Mouse (Mus musculus) hindbrain, embryonic 14.5 days (tissue): ENCODE measurements around the gene Srpr. TPM values are rescaled to one million over a fixed set of nuclear protein-coding genes. Genes with fewer than 3 reads are reported as not detected.

Experiments
- ATAC-seq: fragments of 200-750 bp; cut with Nextera tagmentation; 2 replicates; pipeline ENCODE4 v1.8.0; 2017; ENCODE audit warnings: moderate number of reproducible peaks, mild to moderate bottlenecking, moderate TSS enrichment, moderate library complexity; ENCODE audit not compliant: low FRiP score
- DNase-seq: peaks from one replicate; pipeline ENCODE4 v3.0.0-alpha.2; 2015; ENCODE audit warnings: low spot score
- H3K27ac ChIP-seq: fragments of 300-500 bp; sonication (generic); 2 replicates; pipeline ENCODE4 v1.5.1; 2014; ENCODE audit warnings: mild to moderate bottlenecking, moderate library complexity
- H3K27me3 ChIP-seq: fragments of 300-500 bp; sonication (generic); 2 replicates; pipeline ENCODE4 v1.6.1; 2014; ENCODE audit warnings: mild to moderate bottlenecking, low read length, mixed read lengths; ENCODE audit not compliant: control insufficient read depth, insufficient read depth
- H3K36me3 ChIP-seq: fragments of 300-500 bp; sonication (generic); replicated peaks from 2 replicates; pipeline ENCODE4 v1.6.1; 2014; ENCODE audit not compliant: control insufficient read depth, insufficient read depth
- H3K4me1 ChIP-seq: fragments of 300-500 bp; sonication (generic); replicated peaks from 2 replicates; pipeline ENCODE4 v1.6.1; 2014; ENCODE audit warnings: antibody characterized with exemption, low read length, mixed read lengths; ENCODE audit not compliant: control insufficient read depth, insufficient read depth
- H3K4me2 ChIP-seq: fragments of 300-500 bp; sonication (generic); replicated peaks from 2 replicates; pipeline ENCODE4 v1.6.1; 2014; ENCODE audit warnings: mild to moderate bottlenecking, moderate library complexity
- H3K4me3 ChIP-seq: fragments of 300-500 bp; sonication (generic); replicated peaks from 2 replicates; pipeline ENCODE4 v1.5.1; 2014; ENCODE audit warnings: mild to moderate bottlenecking, low read length
- H3K9ac ChIP-seq: fragments of 300-500 bp; sonication (generic); 2 replicates; pipeline ENCODE4 v1.6.1; 2014
- H3K9me3 ChIP-seq: fragments of 300-500 bp; sonication (generic); 2 replicates; pipeline ENCODE4 v1.6.1; 2016; ENCODE audit warnings: low read length; ENCODE audit not compliant: control insufficient read depth
- WGBS: fragments of 180-500 bp; shearing (Covaris S2); extraction: QIAGEN DNeasy Blood & Tissue Kit; methylation state at CpG from one replicate; pipeline ENCODE4 v1.1.7; 2014; 5-methylcytosine and 5-hydroxymethylcytosine counted together
- polyA plus RNA-seq: library from polyadenylated mRNA; unstranded; fragments of >200 nt; fragmentation: Nextera tagmentation; extraction: Ambion mirVana; gene quantifications from 2 replicates; pipeline ENCODE4 v1.2.1, GENCODE M21; 2014

Srpr gene
- polyA plus RNA-seq, 1 experiment from 2014 or later = 69.5 TPM

DNA sequence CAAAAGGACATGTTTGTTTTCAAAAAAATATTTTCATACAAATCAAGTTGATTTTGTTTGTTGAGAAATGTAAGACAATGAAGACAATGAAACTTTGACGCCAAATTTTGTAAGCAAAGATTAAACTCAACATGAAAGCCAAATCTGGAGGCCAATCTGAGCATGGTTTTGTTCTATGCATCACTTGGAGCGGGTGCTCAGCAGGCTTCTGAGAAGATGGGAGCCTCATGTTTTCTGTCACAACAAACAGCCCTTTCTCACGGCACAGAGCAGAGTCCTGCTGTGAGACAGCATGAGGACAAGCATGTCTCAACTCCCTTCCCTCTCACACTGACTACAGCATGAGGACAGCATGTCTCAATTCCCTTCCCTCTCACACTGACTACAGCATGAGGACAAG, 36.0 kb downstream of the Srpr start:
- DNase-seq = no peak
- Histone ChIP-seq H3K9ac (no peak overlapping the region), H3K9me3 (no peaks in the 10 kb centered on the region), H3K4me1 (no peaks in the 10 kb centered on the region), H3K36me3 (peaks cover 42% of the 10 kb centered on the region), H3K4me2 (no peak overlapping the region), H3K4me3 (no peak overlapping the region), H3K27me3 (no peaks in the 10 kb centered on the region), H3K27ac (no peak overlapping the region)
- 53% methylated on average over 3 of the region's 3 CpGs for WGBS
- no peak for ATAC-seq

- ATAC-seq = no peak
- H3K27ac ChIP-seq = no peak overlapping the region
- 90% methylated on average over 1 of the region's 1 CpGs for WGBS
Measured at GRCm38 (mm10) chr9:35238371-35238770, 38.4 kb downstream of the Srpr start.

DNA sequence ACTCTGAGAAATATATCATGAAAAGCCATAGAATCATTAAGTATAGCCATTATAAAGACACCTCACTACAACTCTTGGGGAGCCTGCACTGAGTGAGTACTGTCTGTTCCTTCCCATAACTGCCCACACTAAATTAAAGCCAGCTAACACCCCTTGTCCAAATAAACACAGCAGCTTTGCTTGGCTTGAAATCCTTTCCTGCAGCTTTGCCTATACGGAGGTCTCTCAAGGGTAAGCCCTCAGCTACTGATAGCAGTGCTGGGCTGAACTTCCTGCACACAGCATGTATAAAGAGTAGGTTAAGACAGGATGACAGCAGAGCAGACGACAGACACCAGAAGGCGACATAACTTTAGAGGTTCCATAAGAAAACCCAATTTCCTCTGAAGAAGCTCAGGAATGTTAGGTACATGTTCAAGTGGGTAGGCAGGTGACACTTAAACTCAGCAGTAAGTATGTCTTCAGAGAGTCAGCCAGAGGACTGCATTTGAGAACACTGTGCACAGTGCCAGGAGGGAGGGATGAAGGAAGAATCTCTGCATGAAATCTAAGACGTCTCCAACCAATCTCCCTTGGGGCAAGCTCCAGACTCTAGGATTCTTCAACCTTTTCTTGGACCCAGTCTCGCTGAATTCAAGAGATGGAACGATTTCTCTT, 39.1 kb downstream of the Srpr start:
- H3K9me3 ChIP-seq = no peaks in the 10 kb centered on the region
- peaks cover 23% of the 10 kb centered on the region for H3K36me3 ChIP-seq
- no peak overlapping the region for H3K4me2 ChIP-seq
- no peak overlapping the region for H3K27ac ChIP-seq
- DNase-seq (no peak), ATAC-seq (no peak)
- 85% methylated on average over 6 of the region's 6 CpGs for WGBS
- no peaks in the 10 kb centered on the region for H3K27me3 ChIP-seq
- H3K9ac ChIP-seq = no peak overlapping the region
- H3K4me1 ChIP-seq = no peaks in the 10 kb centered on the region
- no peak overlapping the region for H3K4me3 ChIP-seq

More at GRCm38 (mm10) chr9:35238371-35238770, 38.4 kb downstream of the Srpr start:
- Histone ChIP-seq H3K4me3 (no peak overlapping the region), H3K9me3 (no peaks in the 10 kb centered on the region), H3K4me1 (no peaks in the 10 kb centered on the region), H3K27me3 (no peaks in the 10 kb centered on the region), H3K9ac (no peak overlapping the region), H3K36me3 (peaks cover 23% of the 10 kb centered on the region), H3K4me2 (no peak overlapping the region)
- DNase-seq = no peak

DNA sequence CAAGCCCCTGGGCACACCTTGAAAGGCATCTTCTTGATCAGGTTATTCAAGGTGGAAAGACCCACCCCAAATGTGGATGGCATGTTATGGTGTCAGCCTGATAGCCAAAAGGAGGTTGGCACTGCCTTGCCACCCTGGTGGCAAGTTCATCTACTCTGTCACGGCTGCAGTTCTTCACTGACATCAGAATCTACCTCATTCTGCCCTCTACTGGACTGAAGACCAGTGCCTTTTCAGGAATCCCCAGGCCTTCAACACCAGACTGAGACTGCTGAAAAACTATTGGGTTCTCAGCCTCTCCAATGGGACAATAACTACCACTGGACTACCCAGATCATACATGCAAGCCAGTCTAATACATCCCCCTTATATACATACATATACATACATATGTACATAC, 39.8 kb downstream of the Srpr start:
- Histone ChIP-seq H3K4me3 (no peak overlapping the region), H3K27ac (no peak overlapping the region), H3K4me1 (no peaks in the 10 kb centered on the region), H3K36me3 (peaks cover 17% of the 10 kb centered on the region), H3K9me3 (no peaks in the 10 kb centered on the region), H3K9ac (no peak overlapping the region), H3K27me3 (no peaks in the 10 kb centered on the region), H3K4me2 (no peak overlapping the region)
- DNase-seq (no peak), ATAC-seq (no peak)
- 64% methylated on average over 1 of the region's 1 CpGs for WGBS

DNA sequence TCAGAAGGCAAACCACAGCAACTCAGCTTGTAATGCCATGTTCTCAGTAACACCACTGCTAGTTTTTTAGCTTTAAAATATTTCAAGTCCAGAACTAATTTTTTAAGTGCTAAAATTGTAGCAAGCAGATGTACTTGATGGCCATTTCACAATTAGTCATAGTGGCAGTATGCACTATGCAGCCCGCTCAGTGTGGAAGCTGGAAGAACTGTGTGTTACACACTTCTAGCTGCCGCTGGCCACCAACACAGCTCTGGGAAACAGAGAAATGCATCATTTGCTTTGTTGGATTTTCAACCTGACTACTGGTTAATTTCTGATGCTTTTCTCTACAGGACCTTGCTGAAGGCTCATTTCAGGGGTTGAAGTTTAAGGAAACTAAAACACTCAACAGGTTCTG, 47.4 kb downstream of the Srpr start:
- H3K4me1 ChIP-seq = no peaks in the 10 kb centered on the region
- DNase-seq (no peak), ATAC-seq (no peak)
- H3K36me3 ChIP-seq = 0 out of 2 replicates have a peak, but pooled peaks cover 10% of the 10 kb centered on the region
- 94% methylated on average over 2 of the region's 2 CpGs for WGBS
- H3K9ac ChIP-seq = no peak overlapping the region
- no peaks in the 10 kb centered on the region for H3K27me3 ChIP-seq
- no peak overlapping the region for H3K27ac ChIP-seq
- no peak overlapping the region for H3K4me3 ChIP-seq
- H3K9me3 ChIP-seq = no peaks in the 10 kb centered on the region
- H3K4me2 ChIP-seq = no peak overlapping the region

DNA sequence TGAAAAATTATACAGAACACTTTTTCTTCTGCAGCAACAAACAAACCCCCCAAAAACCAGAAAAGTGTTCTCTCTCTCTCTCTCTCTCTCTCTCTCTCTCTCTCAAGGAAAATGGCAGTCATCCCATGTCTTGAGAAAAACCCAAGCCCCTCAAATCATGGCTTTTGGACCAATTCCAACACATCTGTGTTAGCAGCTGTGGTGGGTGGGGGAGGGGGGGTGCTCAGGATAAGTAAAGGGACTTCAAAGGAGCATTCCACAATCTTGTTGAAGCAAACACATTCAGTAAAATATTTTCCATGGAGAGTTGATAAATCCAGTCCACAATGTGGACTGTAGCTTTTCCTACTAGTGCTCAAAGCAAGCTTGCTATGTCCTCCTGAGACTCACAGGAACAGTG, 49.5 kb downstream of the Srpr start:
- ATAC-seq (no peak), DNase-seq (no peak)
- Histone ChIP-seq H3K9ac (no peak overlapping the region), H3K9me3 (no peaks in the 10 kb centered on the region), H3K4me3 (no peak overlapping the region), H3K4me1 (no peaks in the 10 kb centered on the region), H3K4me2 (no peak overlapping the region), H3K27me3 (no peaks in the 10 kb centered on the region), H3K27ac (no peak overlapping the region), H3K36me3 (0 out of 2 replicates have a peak, but pooled peaks cover 4% of the 10 kb centered on the region)

DNA sequence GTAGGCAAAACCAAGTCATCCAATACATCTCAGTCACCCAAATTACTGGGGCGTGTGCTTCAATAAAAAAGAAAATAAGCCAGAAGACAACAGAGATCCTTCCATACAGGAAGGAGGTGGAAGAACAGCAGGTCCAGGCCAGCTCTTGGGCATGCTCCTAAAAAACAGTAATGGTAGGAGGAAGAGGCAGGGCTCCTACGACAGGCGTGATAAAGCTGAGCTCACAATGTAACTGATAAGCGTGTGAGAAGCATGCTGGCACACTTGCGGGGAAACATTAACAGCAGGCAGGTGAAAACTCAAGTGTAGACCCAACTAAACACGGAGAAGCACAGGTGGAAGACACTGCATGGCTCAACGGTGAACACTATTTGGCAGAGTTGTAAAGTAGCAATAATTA, 57.4 kb downstream of the Srpr start:
- no peaks in the 10 kb centered on the region for H3K4me1 ChIP-seq
- no peaks in the 10 kb centered on the region for H3K27me3 ChIP-seq
- DNase-seq (no peak), ATAC-seq (no peak)
- no peaks in the 10 kb centered on the region for H3K9me3 ChIP-seq
- no peak overlapping the region for H3K9ac ChIP-seq
- H3K27ac ChIP-seq = no peak overlapping the region
- peaks cover 9% of the 10 kb centered on the region; the same call in 1 of the 2 replicates for H3K36me3 ChIP-seq
- 97% methylated on average over 7 of the region's 7 CpGs for WGBS
- H3K4me2 ChIP-seq = no peak overlapping the region
- no peak overlapping the region for H3K4me3 ChIP-seq

GRCm38 (mm10) chr9:35262418-35262817, 62.4 kb downstream of the Srpr start:
- Histone ChIP-seq H3K27ac (no peak overlapping the region), H3K9ac (no peak overlapping the region), H3K4me3 (no peak overlapping the region), H3K4me1 (peaks cover 11% of the 10 kb centered on the region; the same call in 1 of the 2 replicates), H3K9me3 (no peaks in the 10 kb centered on the region), H3K36me3 (peaks cover 9% of the 10 kb centered on the region; the same call in 1 of the 2 replicates), H3K27me3 (no peaks in the 10 kb centered on the region), H3K4me2 (no peak overlapping the region)
- ATAC-seq (no peak), DNase-seq (no peak)
- 92% methylated on average over 4 of the region's 4 CpGs for WGBS

DNA sequence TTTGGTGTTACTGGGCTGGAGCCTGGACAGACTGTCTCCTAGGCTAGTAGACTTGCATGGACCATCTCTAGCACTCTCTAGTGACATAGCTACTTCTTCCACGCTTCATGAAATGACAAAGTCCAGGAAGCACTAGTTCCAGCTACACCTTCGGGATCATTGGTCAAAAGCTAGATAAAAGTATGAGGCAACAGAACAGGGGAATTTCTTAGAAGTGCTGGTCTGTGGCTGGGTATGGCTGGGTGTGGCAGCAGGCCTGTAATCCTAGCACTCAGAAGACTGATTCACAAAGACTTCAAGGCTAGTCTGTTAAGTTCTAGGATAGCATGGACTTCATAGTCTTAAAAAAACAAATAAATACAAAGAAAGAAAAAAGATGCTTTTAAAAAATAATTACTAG, 63.5 kb downstream of the Srpr start:
- Histone ChIP-seq H3K4me3 (no peak overlapping the region), H3K4me2 (no peak overlapping the region), H3K4me1 (peaks cover 15% of the 10 kb centered on the region; the same call in 1 of the 2 replicates), H3K9ac (no peak overlapping the region), H3K9me3 (no peaks in the 10 kb centered on the region), H3K36me3 (peaks cover 9% of the 10 kb centered on the region; the same call in 1 of the 2 replicates), H3K27ac (no peak overlapping the region), H3K27me3 (no peaks in the 10 kb centered on the region)
- WGBS = 93% methylated on average over 2 of the region's 2 CpGs
- ATAC-seq = no peak
- DNase-seq = no peak

GRCm38 (mm10) chr9:35264509-35264908, 64.5 kb downstream of the Srpr start:
- no peak overlapping the region for H3K27ac ChIP-seq
- H3K4me2 ChIP-seq = no peak overlapping the region
- 88% methylated on average over 3 of the region's 3 CpGs for whole genome bisulfite sequencing
- H3K36me3 ChIP-seq = peaks cover under 1% of the 10 kb centered on the region; the same call in 1 of the 2 replicates
- DNase-seq (no peak), ATAC-seq (no peak)
- H3K4me3 ChIP-seq = no peak overlapping the region
- H3K9me3 ChIP-seq = no peaks in the 10 kb centered on the region
- H3K27me3 ChIP-seq = no peaks in the 10 kb centered on the region
- no peak overlapping the region for H3K9ac ChIP-seq
- peaks cover 19% of the 10 kb centered on the region; the same call in 1 of the 2 replicates for H3K4me1 ChIP-seq
